Mouse (Mus musculus) CD4-positive naive resting alpha-beta T cell, adult 57 days (primary cell): ENCODE results near the gene 4930502E18Rik. TPM values are rescaled to one million over a fixed set of nuclear protein-coding genes. Genes with fewer than 3 reads are reported as not detected.

Experiments used
- total RNA-seq: library from RNA; stranded (reverse); gene quantifications from one replicate; pipeline ENCODE4 v1.2.4, GENCODE M21; 2023

4930502E18Rik gene
- not detected for total RNA-seq

GRCm38 (mm10) chrX:53724596-53724995, at the start of gene 4930502E18Rik:
Gene 4930502E18Rik, plus strand, starts transcription at chrX:53724826.

GRCm38 (mm10) chrX:53757736-53758135, 33.1 kb downstream of the 4930502E18Rik start, which contains the start of gene 1700013H16Rik:
Gene 1700013H16Rik, minus strand, starts transcription at chrX:53757831.

GRCm38 (mm10) chrX:53776276-53776675, 51.6 kb downstream of the 4930502E18Rik start, which contains the start of gene Zfp36l3:
Gene Zfp36l3, minus strand, starts transcription at chrX:53776394.

Other genes starting within 250 kb of the 4930502E18Rik start
- gene Rtl8c, start 116.8 kb upstream of the 4930502E18Rik start, total RNA-seq: 17.4 TPM
- not detected for gene Gm14597, start 115.8 kb upstream of the 4930502E18Rik start, total RNA-seq
- gene Rtl8a, start 81.1 kb upstream of the 4930502E18Rik start, total RNA-seq: 49.4 TPM
- 25.6 TPM for gene Rtl8b, start 54.4 kb upstream of the 4930502E18Rik start, total RNA-seq
- not detected for gene 1700013H16Rik, start 33.0 kb downstream of the 4930502E18Rik start, total RNA-seq
- not detected for gene Zfp36l3, start 51.6 kb downstream of the 4930502E18Rik start, total RNA-seq
- gene Xlr, start 72.9 kb downstream of the 4930502E18Rik start, total RNA-seq: not detected